Mouse (Mus musculus): Measurements from ENCODE around the gene Tbc1d22a. TPM values are rescaled to one million over a fixed set of nuclear protein-coding genes. Genes with fewer than 3 reads are reported as not detected.

The Tbc1d22a gene
- polyA plus RNA-seq, 1 experiment = 31.7 TPM

DNA sequence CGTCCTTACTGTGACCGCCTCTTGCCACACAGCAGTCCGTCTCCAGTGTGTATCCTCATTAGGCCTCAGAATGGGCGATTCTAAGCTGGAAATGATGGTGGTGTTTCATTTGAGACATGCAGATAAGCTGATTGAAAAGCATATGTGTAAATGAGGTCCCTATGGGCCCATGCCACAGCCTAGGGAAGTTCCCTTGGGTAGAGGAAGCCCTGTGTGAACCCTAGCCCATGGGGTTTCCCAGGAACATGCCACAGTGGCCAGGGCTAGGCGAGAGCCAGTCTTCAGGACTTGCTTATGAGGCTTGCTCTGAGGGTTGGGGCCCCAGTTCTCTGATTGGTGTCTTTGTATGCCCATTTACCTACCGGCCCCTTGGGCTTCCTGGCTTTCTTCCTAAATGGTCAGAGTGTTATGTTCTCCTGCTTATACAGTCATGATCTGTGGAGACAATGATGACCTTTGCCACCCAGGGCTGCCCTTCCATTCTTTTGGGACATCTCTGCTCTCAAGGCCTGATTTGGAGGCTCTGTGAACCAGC, 161.7 kb downstream of the Tbc1d22a start:
- Histone ChIP-seq H3K27ac (ENCODE audit: insufficient read depth, low read depth, low read length) (no peak overlapping the region), H3K27me3 (replicated peaks; ENCODE audit: control insufficient read depth, insufficient read depth, low read length) (no peaks in the 10 kb centered on the region), H3K4me1 (ENCODE audit: control insufficient read depth, insufficient read depth, low read length) (peaks cover 2% of the 10 kb centered on the region; the same call in 1 of the 2 replicates), H3K36me3 (ENCODE audit: control insufficient read depth, insufficient read depth, low read length) (no peaks in the 10 kb centered on the region), H3K4me3 (ENCODE audit: insufficient read depth, low read depth, low read length) (no peak overlapping the region)
- DNase-seq = no peak
- TF ChIP-seq CTCF (conservative IDR thresholded peaks at IDR 0.05; ENCODE audit: insufficient read depth, insufficient read length, low read depth, low read length) (no peak), POLR2A (IDR thresholded peaks at IDR 0.05; ENCODE audit: low read depth, low read length) (no peak)
- WGBS = 84% methylated on average over 6 of the region's 6 CpGs

DNA sequence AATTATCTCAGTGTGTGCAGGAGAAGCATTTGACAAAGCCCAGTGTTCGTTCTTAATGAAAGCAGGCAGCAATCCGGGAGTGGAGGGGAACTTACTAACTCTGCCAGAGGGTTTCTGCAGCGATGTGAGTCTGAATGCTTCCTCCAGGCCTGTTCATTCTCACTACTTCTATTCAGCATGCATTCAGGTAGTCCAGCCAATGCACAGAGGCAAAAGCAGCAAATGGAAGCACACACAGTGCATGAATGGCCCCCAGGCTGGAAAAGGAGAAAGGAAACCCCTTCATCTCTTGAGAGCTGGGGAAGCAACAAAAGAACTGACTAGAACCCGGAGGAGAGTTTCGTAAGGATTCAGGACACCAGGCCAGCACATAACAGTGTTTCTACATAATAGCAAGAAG, 169.0 kb downstream of the Tbc1d22a start:
- H3K4me1 ChIP-seq (ENCODE audit: control insufficient read depth, insufficient read depth, low read length) = no peaks in the 10 kb centered on the region
- DNase-seq = no peak
- no peaks in the 10 kb centered on the region for H3K27me3 ChIP-seq (replicated peaks; ENCODE audit: control insufficient read depth, insufficient read depth, low read length)
- WGBS = 89% methylated on average over 5 of the region's 5 CpGs
- H3K4me3 ChIP-seq (ENCODE audit: insufficient read depth, low read depth, low read length) = no peak overlapping the region
- no peaks in the 10 kb centered on the region for H3K36me3 ChIP-seq (ENCODE audit: control insufficient read depth, insufficient read depth, low read length)
- TF ChIP-seq CTCF (conservative IDR thresholded peaks at IDR 0.05; ENCODE audit: insufficient read depth, insufficient read length, low read depth, low read length) (no peak), POLR2A (IDR thresholded peaks at IDR 0.05; ENCODE audit: low read depth, low read length) (no peak)
- no peak overlapping the region for H3K27ac ChIP-seq (ENCODE audit: insufficient read depth, low read depth, low read length)

DNA sequence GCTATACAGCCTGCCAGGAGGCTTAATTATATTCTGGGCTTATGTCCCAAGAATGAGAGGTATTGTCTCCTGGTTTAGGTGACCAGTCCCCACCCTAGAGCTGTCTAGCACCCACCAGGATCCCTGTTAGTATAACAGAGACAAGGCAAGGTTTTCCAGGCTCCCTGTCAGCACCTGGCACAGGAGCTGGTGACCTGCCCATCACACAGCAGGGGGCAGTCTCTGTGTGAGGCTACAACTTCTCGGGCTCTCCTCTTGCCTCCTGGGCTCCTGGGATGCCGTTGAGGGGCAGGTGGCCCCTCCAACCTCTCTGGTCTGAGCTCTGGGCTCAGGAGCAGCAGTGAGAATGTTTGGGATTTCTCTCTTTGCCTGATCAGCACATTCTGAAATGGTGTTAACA, 171.2 kb downstream of the Tbc1d22a start:
- WGBS = 56% methylated on average over 2 of the region's 2 CpGs
- no peak overlapping the region for H3K4me3 ChIP-seq (ENCODE audit: insufficient read depth, low read depth, low read length)

DNA sequence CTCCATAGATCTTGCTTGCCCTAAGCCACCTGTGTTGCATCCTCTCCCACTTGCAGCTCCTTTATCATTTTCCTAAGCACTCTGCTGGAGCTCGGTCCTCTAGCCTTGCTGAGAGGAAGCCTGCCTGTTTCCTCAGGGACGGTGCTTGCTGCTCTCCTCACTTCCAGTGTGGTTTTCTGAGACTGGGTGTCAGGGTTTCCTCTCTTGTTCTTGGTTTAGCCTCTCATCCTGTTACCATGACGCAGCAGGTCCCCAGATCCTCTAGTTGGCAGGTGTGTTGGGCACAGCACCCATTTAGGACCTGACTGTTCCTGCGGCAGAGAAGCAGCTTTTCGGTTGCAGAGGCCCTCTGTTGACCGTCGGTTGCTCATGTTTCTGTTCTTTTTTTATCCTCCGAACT, 172.1 kb downstream of the Tbc1d22a start:
- 85% methylated on average over 8 of the region's 8 CpGs for WGBS
- H3K4me1 ChIP-seq (ENCODE audit: control insufficient read depth, insufficient read depth, low read length) = no peaks in the 10 kb centered on the region; the same call in 1 of the 2 replicates

More for the DNA sequence above, 171.2 kb downstream of the Tbc1d22a start:
- no peaks in the 10 kb centered on the region for H3K36me3 ChIP-seq (ENCODE audit: control insufficient read depth, insufficient read depth, low read length)
- TF ChIP-seq POLR2A (IDR thresholded peaks at IDR 0.05; ENCODE audit: low read depth, low read length) = no peak
- no peak for TF ChIP-seq CTCF (conservative IDR thresholded peaks at IDR 0.05; ENCODE audit: insufficient read depth, insufficient read length, low read depth, low read length)
- H3K4me1 ChIP-seq (ENCODE audit: control insufficient read depth, insufficient read depth, low read length) = no peaks in the 10 kb centered on the region; the same call in 1 of the 2 replicates
- H3K27me3 ChIP-seq (replicated peaks; ENCODE audit: control insufficient read depth, insufficient read depth, low read length) = no peaks in the 10 kb centered on the region
- DNase-seq = no peak
- no peak overlapping the region for H3K27ac ChIP-seq (ENCODE audit: insufficient read depth, low read depth, low read length)

DNA sequence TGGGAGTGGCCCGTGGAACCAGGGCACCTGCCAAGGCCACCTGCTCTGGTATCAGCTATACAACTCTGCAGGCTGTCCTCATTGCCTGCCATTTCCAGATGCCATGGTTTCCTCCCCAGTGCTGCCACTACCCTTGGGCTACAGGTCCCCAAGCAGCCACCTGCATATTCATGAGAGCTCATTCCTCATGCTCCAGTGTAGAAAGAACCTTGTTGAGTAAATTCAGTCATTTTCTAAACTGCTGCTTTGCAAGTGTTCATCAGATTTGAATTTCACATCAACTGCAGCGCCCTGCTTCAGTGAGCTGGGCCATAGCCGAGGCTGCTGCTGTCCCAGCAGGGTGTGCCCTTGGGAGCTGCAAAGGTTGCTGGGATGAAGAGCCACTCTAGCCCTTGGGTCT, 174.3 kb downstream of the Tbc1d22a start:
- Histone ChIP-seq H3K4me1 (ENCODE audit: control insufficient read depth, insufficient read depth, low read length) (no peaks in the 10 kb centered on the region; the same call in 1 of the 2 replicates), H3K36me3 (ENCODE audit: control insufficient read depth, insufficient read depth, low read length) (no peaks in the 10 kb centered on the region), H3K4me3 (ENCODE audit: insufficient read depth, low read depth, low read length) (no peak overlapping the region), H3K27ac (ENCODE audit: insufficient read depth, low read depth, low read length) (peak overlapping the region; percentile 86), H3K27me3 (replicated peaks; ENCODE audit: control insufficient read depth, insufficient read depth, low read length) (no peaks in the 10 kb centered on the region)
- WGBS = 62% methylated on average over 3 of the region's 3 CpGs
- DNase-seq = peak; percentile 71
- TF ChIP-seq POLR2A (IDR thresholded peaks at IDR 0.05; ENCODE audit: low read depth, low read length) (no peak), CTCF (conservative IDR thresholded peaks at IDR 0.05; ENCODE audit: insufficient read depth, insufficient read length, low read depth, low read length) (no peak)

More for the DNA sequence above, 172.1 kb downstream of the Tbc1d22a start:
- TF ChIP-seq POLR2A (IDR thresholded peaks at IDR 0.05; ENCODE audit: low read depth, low read length) (no peak), CTCF (conservative IDR thresholded peaks at IDR 0.05; ENCODE audit: insufficient read depth, insufficient read length, low read depth, low read length) (no peak)
- H3K36me3 ChIP-seq (ENCODE audit: control insufficient read depth, insufficient read depth, low read length) = no peaks in the 10 kb centered on the region
- H3K27me3 ChIP-seq (replicated peaks; ENCODE audit: control insufficient read depth, insufficient read depth, low read length) = no peaks in the 10 kb centered on the region
- no peak overlapping the region for H3K4me3 ChIP-seq (ENCODE audit: insufficient read depth, low read depth, low read length)
- no peak for DNase-seq
- H3K27ac ChIP-seq (ENCODE audit: insufficient read depth, low read depth, low read length) = no peak overlapping the region

DNA sequence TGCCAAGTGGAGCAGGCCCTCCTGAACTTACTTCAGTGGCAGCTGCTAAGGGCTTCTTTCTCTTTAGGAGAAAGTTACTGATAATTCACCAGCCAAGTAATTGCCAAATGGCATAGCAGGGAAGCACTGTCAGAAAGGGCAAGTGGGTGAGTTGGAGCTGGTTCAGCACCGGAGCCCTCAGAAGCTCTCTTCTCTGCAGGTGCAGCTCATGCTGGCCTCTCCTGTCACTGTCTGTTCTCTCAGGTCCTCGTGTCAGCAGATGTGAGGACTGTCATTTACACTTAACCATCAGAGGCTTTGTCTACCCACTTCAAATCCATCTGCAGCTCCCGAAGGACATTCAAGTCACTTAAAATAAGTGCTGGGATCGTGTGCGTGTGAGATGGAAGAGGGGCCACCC, 190.6 kb downstream of the Tbc1d22a start:
- no peaks in the 10 kb centered on the region for H3K36me3 ChIP-seq (ENCODE audit: control insufficient read depth, insufficient read depth, low read length)
- TF ChIP-seq POLR2A (IDR thresholded peaks at IDR 0.05; ENCODE audit: low read depth, low read length) = no peak
- no peak for TF ChIP-seq CTCF (conservative IDR thresholded peaks at IDR 0.05; ENCODE audit: insufficient read depth, insufficient read length, low read depth, low read length)
- 79% methylated on average over 5 of the region's 5 CpGs for WGBS
- no peaks in the 10 kb centered on the region for H3K4me1 ChIP-seq (ENCODE audit: control insufficient read depth, insufficient read depth, low read length)
- H3K27ac ChIP-seq (ENCODE audit: insufficient read depth, low read depth, low read length) = no peak overlapping the region
- H3K4me3 ChIP-seq (ENCODE audit: insufficient read depth, low read depth, low read length) = no peak overlapping the region
- H3K27me3 ChIP-seq (replicated peaks; ENCODE audit: control insufficient read depth, insufficient read depth, low read length) = no peaks in the 10 kb centered on the region
- DNase-seq = no peak

DNA sequence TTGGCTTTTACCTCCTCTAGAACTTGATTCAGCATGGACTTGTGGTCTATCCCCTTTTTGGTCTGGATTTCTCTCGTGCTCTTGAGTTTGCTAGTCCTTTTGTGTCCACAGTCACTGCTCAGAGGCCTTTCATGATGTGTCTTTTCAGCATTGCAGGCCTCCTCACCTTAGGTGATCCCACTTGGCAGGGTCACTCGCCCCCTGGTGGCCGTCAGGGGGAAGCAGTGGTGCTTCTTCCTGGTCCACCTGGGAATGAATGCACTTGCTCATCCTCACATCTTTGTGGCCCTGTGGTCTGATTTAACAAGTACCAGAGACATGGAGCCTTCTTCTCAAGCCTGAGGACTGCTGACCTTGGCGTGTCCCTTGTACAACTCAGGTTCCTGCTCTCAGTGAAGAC, 191.3 kb downstream of the Tbc1d22a start:
- peak; percentile 53 for DNase-seq
- WGBS = 19% methylated on average over 4 of the region's 4 CpGs
- Histone ChIP-seq H3K4me3 (ENCODE audit: insufficient read depth, low read depth, low read length) (no peak overlapping the region), H3K36me3 (ENCODE audit: control insufficient read depth, insufficient read depth, low read length) (no peaks in the 10 kb centered on the region), H3K27me3 (replicated peaks; ENCODE audit: control insufficient read depth, insufficient read depth, low read length) (no peaks in the 10 kb centered on the region), H3K27ac (ENCODE audit: insufficient read depth, low read depth, low read length) (no peak overlapping the region), H3K4me1 (ENCODE audit: control insufficient read depth, insufficient read depth, low read length) (no peaks in the 10 kb centered on the region)
- TF ChIP-seq CTCF (conservative IDR thresholded peaks at IDR 0.05; ENCODE audit: insufficient read depth, insufficient read length, low read depth, low read length) = peak; percentile 87
- no peak for TF ChIP-seq POLR2A (IDR thresholded peaks at IDR 0.05; ENCODE audit: low read depth, low read length)

Data from kidney, adult 2 months (tissue).